Mouse (Mus musculus): ENCODE data around the gene Ccdc15. TPM values are rescaled to one million over a fixed set of nuclear protein-coding genes. Genes with fewer than 3 reads are reported as not detected.

Ccdc15 gene
- polyA plus RNA-seq, 1 experiment from 2014 or later, result 2.6 TPM

DNA sequence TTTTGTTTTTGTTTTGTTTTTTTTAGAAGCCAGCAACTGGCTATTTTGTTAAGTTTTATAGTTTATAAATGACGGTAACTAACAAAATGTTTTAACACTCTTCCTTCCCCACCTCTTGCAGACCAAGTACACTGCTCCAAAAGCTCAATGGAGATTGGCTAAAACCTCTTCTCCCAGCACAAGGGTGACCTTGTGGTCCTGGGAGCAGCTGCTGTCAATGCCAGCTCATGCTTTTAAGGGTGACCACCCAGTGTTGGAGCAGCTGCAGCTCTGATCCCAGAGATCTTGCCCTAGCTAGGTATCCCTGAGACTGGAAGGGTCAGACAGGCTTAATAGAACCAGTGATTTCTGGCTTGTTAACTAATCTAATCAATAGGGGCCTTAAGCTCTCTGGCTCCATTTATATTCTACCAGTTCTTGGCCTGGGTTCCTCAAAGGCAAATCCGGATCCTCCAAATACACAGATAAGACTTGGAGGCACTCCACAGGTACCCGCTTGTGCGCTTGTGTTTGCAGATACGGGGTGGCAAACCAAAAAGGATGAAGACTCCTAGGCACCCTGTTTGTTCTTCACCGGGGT lies 93.6 kb downstream of the Ccdc15 start:
- ATAC-seq, result no peak
- H3K4me1 ChIP-seq (ENCODE audit: insufficient read depth), result peaks cover 8% of the 10 kb centered on the region
- H3K4me2 ChIP-seq (ENCODE audit: low read depth, low read length), result peak overlapping the region; percentile 88
- peak overlapping the region; percentile 54 for H3K4me3 ChIP-seq (ENCODE audit: low read depth, low read length)
- TF ChIP-seq CTCF (IDR thresholded peaks at IDR 0.05; ENCODE audit: low read depth), result no peak
- TF ChIP-seq EP300 (IDR thresholded peaks at IDR 0.05; ENCODE audit: low read depth), result no peak
- H3K9me3 ChIP-seq (ENCODE audit: low read length), result no peaks in the 10 kb centered on the region
- no peaks in the 10 kb centered on the region for H3K27me3 ChIP-seq (ENCODE audit: insufficient read depth, low read length)
- no peak overlapping the region for H3K9ac ChIP-seq (replicated peaks)
- WGBS (ENCODE audit: insufficient replicate concordance), result 32% methylated on average over 6 of the region's 6 CpGs
- no peak for DNase-seq
- no peak overlapping the region for H3K27ac ChIP-seq (ENCODE audit: low read depth)
- H3K36me3 ChIP-seq (replicated peaks; ENCODE audit: insufficient read depth, low read length), result no peaks in the 10 kb centered on the region

DNA sequence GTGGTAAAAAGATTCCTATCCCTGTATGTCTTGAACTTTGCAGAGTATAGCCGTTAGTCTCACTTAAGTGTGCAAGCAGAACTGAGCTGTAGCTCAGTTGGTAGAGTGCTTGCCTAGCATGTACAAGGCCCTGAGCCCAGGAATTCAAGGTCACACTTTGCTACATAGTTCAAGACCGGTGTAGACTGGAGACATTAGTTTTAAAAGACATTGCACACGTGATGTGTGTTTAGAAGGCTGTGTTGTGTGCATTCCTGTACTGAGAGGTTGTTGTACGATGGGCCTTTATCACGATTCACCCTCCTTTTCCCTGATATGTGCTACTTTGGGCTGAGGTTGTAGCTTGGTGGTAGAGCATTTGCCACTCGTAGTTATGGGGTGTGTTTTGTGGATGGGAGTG lies 97.6 kb downstream of the Ccdc15 start:
- Histone ChIP-seq H3K4me1 (ENCODE audit: insufficient read depth) (peaks cover 14% of the 10 kb centered on the region), H3K27ac (ENCODE audit: low read depth) (no peak overlapping the region), H3K36me3 (replicated peaks; ENCODE audit: insufficient read depth, low read length) (no peaks in the 10 kb centered on the region), H3K4me3 (ENCODE audit: low read depth, low read length) (no peak overlapping the region), H3K4me2 (ENCODE audit: low read depth, low read length) (no peak overlapping the region), H3K27me3 (ENCODE audit: insufficient read depth, low read length) (no peaks in the 10 kb centered on the region), H3K9ac (replicated peaks) (no peak overlapping the region), H3K9me3 (ENCODE audit: low read length) (no peaks in the 10 kb centered on the region)
- no peak for ATAC-seq
- WGBS (ENCODE audit: insufficient replicate concordance), result 79% methylated on average over 6 of the region's 6 CpGs
- no peak for DNase-seq
- TF ChIP-seq EP300 (IDR thresholded peaks at IDR 0.05; ENCODE audit: low read depth) (no peak), CTCF (IDR thresholded peaks at IDR 0.05; ENCODE audit: low read depth) (no peak)

DNA sequence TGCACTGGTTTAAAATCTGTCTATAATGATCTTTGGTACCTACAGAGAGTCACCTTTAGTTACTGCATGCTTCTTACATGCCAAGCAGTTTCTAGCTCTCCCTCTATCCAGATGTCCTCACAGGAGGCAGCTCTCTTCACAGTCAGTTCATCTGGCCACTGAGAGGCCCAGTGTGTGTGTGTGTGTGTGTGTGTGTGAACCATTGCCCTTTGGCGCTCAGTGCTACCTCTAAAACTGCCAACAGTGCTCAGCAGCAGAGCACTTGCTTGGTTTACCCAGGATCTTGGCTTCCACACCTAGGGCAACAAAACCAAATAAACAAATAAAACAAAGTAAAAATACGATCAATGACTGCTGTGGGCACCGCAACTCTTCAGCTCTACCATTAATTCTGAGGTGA lies 98.3 kb downstream of the Ccdc15 start:
- H3K9ac ChIP-seq (replicated peaks), result no peak overlapping the region
- no peak for ATAC-seq
- H3K4me3 ChIP-seq (ENCODE audit: low read depth, low read length), result no peak overlapping the region
- no peak for TF ChIP-seq CTCF (IDR thresholded peaks at IDR 0.05; ENCODE audit: low read depth)
- DNase-seq, result no peak
- H3K9me3 ChIP-seq (ENCODE audit: low read length), result no peaks in the 10 kb centered on the region
- H3K4me1 ChIP-seq (ENCODE audit: insufficient read depth), result peaks cover 11% of the 10 kb centered on the region
- no peaks in the 10 kb centered on the region for H3K36me3 ChIP-seq (replicated peaks; ENCODE audit: insufficient read depth, low read length)
- H3K27me3 ChIP-seq (ENCODE audit: insufficient read depth, low read length), result no peaks in the 10 kb centered on the region
- H3K27ac ChIP-seq (ENCODE audit: low read depth), result no peak overlapping the region
- 84% methylated on average over 3 of the region's 3 CpGs for WGBS (ENCODE audit: insufficient replicate concordance)
- no peak overlapping the region for H3K4me2 ChIP-seq (ENCODE audit: low read depth, low read length)

DNA sequence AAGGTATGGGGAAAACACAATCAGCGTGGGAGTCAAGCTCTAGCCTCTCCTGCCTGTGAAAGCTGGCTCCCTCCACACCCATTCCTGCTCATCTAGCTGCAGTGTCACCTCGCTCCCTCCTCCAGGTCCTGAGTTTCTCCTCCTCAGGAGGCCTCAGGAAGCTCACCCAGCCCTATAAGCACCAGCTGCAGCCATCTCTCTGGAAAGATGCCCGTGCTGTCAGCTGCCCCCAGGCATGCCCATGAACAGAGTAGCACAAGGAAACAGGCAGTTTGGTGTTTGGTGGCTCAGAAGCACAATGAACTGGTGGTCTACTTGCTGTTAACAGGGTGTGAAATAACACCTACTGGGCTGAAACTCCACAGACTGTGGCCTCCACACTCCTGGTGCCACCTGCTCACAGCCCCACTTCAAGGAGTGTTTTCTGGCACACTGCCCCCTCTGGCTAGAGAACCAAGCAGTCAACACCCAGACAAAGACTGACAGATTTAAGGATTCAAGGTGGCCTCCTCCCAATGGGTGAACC lies 99.8 kb downstream of the Ccdc15 start:
- DNase-seq (no peak), ATAC-seq (no peak)
- Histone ChIP-seq H3K4me3 (ENCODE audit: low read depth, low read length) (no peak overlapping the region), H3K9me3 (ENCODE audit: low read length) (no peaks in the 10 kb centered on the region), H3K4me1 (ENCODE audit: insufficient read depth) (peaks cover 6% of the 10 kb centered on the region; the same call in 1 of the 2 replicates), H3K27me3 (ENCODE audit: insufficient read depth, low read length) (no peaks in the 10 kb centered on the region), H3K36me3 (replicated peaks; ENCODE audit: insufficient read depth, low read length) (no peaks in the 10 kb centered on the region), H3K9ac (replicated peaks) (no peak overlapping the region), H3K27ac (ENCODE audit: low read depth) (0 out of 2 replicates have a peak overlapping the region, but pooled peaks have one; percentile 24), H3K4me2 (ENCODE audit: low read depth, low read length) (no peak overlapping the region)
- peak; percentile 26 for TF ChIP-seq CTCF (IDR thresholded peaks at IDR 0.05; ENCODE audit: low read depth)
- no peak for TF ChIP-seq EP300 (IDR thresholded peaks at IDR 0.05; ENCODE audit: low read depth)
- 59% methylated on average over 3 of the region's 3 CpGs for WGBS (ENCODE audit: insufficient replicate concordance)

DNA sequence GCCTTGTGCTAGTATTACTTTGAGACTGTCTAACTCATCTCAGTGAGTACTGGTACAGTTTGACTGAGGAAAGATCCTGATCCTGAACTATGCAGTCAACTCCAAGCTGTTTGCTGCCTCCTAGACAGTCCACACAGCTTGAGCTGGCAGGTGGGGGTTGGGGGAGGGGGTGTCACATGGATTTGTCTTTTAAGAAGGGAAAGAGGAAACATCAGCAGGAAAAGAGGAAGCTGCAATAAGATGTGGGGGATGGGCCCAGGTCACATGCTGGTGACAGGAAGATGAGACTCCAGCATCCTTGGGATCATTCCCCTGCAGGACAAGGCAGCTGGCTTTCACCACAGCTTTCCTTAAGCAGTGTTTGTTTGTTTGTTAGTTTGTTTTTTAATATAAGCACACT lies 100.8 kb downstream of the Ccdc15 start:
- Histone ChIP-seq H3K4me1 (ENCODE audit: insufficient read depth) (peaks cover 8% of the 10 kb centered on the region; the same call in 1 of the 2 replicates), H3K9me3 (ENCODE audit: low read length) (no peaks in the 10 kb centered on the region), H3K4me2 (ENCODE audit: low read depth, low read length) (no peak overlapping the region), H3K9ac (replicated peaks) (no peak overlapping the region), H3K27ac (ENCODE audit: low read depth) (0 out of 2 replicates have a peak overlapping the region, but pooled peaks have one; percentile 18), H3K36me3 (replicated peaks; ENCODE audit: insufficient read depth, low read length) (no peaks in the 10 kb centered on the region), H3K27me3 (ENCODE audit: insufficient read depth, low read length) (no peaks in the 10 kb centered on the region), H3K4me3 (ENCODE audit: low read depth, low read length) (no peak overlapping the region)
- peak; percentile 55 for ATAC-seq
- peak; percentile 63 for DNase-seq
- TF ChIP-seq EP300 (IDR thresholded peaks at IDR 0.05; ENCODE audit: low read depth) (no peak), CTCF (IDR thresholded peaks at IDR 0.05; ENCODE audit: low read depth) (no peak)

DNA sequence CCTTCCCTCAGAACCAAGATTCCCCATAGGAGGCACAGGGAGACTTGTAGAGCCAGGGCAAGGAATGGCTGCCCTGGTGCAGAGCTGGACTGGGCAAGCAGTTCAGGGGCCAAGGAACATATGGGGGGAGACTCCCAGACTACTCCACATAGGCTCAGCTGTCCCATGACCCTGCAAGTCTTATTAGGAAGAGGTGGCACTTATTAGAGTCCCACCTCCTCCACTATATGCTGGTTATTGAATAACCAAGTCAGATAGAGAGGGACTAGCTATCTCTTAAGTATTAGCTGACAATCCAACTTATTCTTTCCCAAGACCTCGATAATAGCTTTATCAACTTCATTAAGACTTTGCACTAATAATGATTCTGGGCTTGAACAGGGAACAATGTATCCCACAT lies 102.4 kb downstream of the Ccdc15 start:
- no peak for TF ChIP-seq CTCF (IDR thresholded peaks at IDR 0.05; ENCODE audit: low read depth)
- no peak for TF ChIP-seq EP300 (IDR thresholded peaks at IDR 0.05; ENCODE audit: low read depth)
- no peaks in the 10 kb centered on the region for H3K27me3 ChIP-seq (ENCODE audit: insufficient read depth, low read length)

More for the DNA sequence above, 102.4 kb downstream of the Ccdc15 start:
- H3K4me2 ChIP-seq (ENCODE audit: low read depth, low read length), result no peak overlapping the region
- ATAC-seq, result no peak
- H3K9me3 ChIP-seq (ENCODE audit: low read length), result no peaks in the 10 kb centered on the region
- peaks cover 8% of the 10 kb centered on the region; the same call in 1 of the 2 replicates for H3K4me1 ChIP-seq (ENCODE audit: insufficient read depth)
- no peak overlapping the region for H3K4me3 ChIP-seq (ENCODE audit: low read depth, low read length)
- WGBS (ENCODE audit: insufficient replicate concordance), result 80% methylated on average over 1 of the region's 1 CpGs
- H3K36me3 ChIP-seq (replicated peaks; ENCODE audit: insufficient read depth, low read length), result no peaks in the 10 kb centered on the region
- H3K27ac ChIP-seq (ENCODE audit: low read depth), result no peak overlapping the region
- DNase-seq, result no peak
- no peak overlapping the region for H3K9ac ChIP-seq (replicated peaks)
